Mouse (Mus musculus): ENCODE measurements at regions not wholly inside any gene's neighbourhood (a gene's known extent, or its start where the extent isn't known, plus 50 kb on each side); places are given as distances from the start of the nearest gene placed in this dataset.
"Not testable (repeated sequence)": the region's sequence is repeated elsewhere in the genome, so short reads cannot be mapped to it uniquely, and the experiment has no call there.

DNA sequence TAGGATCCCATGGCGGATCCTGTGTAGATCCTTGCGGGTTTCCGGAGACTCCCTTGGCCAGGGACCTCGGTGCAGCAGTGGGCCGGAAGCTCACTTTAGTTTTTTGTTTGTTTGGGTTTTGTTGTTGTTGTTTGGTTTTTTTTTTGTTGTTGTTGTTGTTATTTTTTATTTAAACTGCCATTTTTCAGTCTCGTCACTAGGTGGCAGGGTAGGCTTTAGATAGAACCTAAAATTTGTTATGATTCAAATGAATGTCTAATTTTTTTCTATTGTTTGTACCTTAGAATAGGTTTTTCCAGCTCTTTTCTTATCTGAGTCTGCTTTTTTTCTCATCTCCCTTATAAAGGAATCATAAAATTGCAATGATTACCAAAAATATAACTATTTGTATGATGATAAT is 834.4 kb upstream of the Tacstd2 start:
- no peak for DNase-seq (ENCODE audit: low spot score in 2 of 2)

DNA sequence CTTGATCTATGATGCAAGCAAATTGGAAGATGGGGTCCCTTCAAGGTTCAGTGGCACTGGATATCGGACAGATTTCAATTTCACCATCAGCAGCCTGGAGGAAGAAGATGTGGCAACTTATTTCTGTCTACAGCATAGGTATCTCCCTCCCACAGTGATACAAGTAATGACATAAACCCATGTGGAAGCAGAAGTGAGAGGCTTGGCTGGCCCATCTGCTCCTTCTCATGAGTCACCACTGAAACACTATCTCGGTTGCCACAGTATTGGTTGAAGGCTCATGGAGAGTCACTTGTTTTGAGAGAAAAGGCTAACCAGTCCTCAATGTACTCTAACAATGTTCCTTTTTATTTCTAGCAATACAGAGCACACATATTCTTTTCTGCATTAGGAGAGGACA is 804.2 kb upstream of the Tacstd2 start:
- no peak for DNase-seq (ENCODE audit: low spot score in 2 of 2)

DNA sequence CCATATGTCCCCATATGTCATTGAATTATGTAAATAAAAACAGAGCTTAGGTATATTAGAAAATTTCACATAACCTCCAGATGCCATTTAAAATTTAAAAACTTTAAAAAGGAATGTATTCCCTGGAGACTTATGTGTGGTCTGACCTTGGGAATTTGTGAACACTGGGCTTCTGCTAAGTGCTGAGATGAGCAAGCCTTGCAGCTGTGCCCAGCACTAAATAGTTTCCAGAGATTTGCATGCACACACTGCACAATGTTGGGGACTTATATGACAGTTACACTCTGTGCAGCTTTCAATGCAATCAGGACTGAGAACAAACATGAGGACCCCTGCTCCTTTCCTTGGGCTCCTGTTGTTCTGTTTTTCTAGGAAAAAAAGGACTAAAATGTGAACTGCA is 803.6 kb upstream of the Tacstd2 start:
- not testable (repeated sequence) for DNase-seq (ENCODE audit: low spot score in 2 of 2)

DNA sequence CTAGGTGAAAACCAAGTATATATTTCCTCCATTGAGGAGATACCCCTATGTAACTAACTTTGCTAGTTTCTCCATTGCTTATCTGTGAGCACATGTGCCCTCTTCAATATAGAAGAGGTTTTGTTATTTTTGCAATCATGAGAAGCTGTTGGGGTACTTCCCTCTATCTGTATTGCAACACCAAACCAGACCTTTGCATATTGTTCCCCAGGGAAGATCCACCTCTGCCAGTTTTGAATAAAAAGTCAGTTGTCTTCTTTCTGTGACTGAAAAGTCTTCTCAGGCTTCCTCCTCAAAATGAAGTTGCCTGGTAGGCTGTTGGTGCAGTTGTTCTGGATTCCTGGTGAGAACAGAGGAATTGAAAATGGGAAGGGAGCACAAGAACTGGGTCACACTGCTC is 775.8 kb upstream of the Tacstd2 start:
- DNase-seq (ENCODE audit: low spot score in 2 of 2) = no peak

DNA sequence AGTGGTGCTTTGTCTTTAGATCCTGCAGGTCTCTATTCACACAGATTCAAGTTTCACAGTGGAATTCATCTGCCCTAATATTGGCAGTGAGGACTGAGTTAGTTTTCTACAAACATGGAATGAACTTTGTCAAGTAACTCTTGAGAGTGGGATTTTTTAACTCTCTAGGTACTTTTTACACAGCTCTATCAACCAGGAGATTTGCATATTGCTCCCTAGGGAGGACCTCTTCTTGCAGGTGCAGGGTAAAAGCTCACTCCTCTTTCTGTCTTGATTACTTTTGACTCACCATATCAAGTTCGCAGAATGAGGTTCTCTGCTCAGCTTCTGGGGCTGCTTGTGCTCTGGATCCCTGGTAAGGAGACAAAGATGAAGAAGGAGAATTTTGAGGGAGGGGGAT is 766.5 kb upstream of the Tacstd2 start:
- no peak for DNase-seq (ENCODE audit: low spot score in 2 of 2)

DNA sequence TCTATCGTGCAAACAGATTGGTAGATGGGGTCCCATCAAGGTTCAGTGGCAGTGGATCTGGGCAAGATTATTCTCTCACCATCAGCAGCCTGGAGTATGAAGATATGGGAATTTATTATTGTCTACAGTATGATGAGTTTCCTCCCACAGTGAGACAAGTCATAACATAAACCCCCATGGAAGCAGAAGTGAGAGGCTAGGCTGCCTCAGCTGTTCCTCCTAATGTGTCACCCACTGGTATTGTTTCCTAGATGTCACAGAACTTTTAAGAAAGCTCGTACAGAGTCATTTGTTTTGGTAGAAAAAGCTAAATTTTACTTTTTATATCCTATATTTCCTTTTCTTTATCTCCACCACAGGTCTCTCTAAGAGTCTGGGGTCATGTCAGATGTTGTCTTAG is 721.1 kb upstream of the Tacstd2 start:
- DNase-seq (ENCODE audit: low spot score in 2 of 2) = no peak

DNA sequence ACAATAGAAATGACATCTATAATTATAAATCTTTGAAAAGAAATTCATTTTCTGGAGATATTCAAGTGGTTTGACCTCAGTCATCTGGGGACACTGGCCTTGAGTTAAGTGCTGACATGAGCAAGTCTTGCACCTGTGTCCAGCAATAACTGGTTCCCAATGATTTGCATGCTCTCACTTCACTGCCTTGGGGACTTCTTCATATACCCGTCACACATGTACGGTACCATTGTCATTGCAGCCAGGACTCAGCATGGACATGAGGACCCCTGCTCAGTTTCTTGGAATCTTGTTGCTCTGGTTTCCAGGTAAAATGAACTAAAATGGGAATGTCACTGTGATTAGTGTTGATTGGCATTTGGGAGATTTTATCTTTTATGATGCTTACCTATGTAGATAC is 720.6 kb upstream of the Tacstd2 start:
- no peak for DNase-seq (ENCODE audit: low spot score in 2 of 2)

DNA sequence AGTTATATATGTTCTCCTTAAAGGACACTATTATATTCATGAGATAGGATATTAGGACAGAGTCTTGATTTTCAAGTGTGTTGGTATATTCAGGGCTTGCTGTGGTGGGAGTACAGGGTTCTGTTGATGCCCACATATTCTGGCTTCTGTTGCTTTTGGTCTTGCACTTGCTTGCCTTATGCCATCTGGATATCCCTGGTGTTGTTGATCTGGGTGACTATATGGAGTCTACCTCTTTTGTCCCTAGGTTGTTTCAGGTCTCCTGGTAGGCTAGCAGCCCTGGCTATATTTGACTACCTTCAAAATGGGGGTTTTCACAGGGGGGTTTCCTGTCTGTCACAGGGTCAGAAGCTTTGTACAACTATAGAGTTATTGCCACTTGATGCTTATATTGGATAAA is 717.1 kb upstream of the Tacstd2 start:
- DNase-seq (ENCODE audit: low spot score in 2 of 2) = no peak

DNA sequence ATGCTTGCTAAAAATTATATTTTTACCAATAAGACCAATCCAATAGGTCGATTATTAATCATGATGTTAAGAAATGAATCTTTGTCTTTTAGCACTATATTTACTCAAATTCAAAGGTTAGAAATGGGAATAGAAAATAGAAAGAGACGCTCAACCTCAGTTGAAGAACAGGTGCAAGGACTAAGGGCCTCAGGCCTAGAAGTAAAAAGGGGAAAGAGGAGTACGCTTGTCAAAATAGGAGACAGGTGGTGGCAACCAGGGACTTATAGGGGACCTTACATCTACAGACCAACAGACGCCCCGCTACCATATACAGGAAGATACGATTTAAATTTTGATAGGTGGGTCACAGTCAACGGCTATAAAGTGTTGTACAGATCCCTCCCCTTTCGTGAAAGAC is 715.7 kb upstream of the Tacstd2 start:
- DNase-seq (ENCODE audit: low spot score in 2 of 2) = not testable (repeated sequence)

DNA sequence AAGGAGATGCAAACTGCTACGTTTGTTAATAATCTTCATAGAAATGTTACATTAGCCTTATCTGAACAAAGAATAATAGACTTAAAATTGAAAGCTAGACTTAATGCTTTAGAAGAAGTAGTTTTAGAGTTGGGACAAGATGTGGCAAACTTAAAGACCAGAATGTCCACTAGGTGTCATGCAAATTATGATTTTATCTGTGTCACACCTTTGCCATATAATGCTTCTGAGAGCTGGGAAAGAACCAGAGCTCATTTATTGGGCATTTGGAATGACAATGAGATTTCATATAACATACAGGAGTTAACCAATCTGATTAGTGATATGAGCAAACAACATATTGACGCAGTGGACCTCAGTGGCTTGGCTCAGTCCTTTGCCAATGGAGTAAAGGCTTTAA is 714.8 kb upstream of the Tacstd2 start:
- not testable (repeated sequence) for DNase-seq (ENCODE audit: low spot score in 2 of 2)

DNA sequence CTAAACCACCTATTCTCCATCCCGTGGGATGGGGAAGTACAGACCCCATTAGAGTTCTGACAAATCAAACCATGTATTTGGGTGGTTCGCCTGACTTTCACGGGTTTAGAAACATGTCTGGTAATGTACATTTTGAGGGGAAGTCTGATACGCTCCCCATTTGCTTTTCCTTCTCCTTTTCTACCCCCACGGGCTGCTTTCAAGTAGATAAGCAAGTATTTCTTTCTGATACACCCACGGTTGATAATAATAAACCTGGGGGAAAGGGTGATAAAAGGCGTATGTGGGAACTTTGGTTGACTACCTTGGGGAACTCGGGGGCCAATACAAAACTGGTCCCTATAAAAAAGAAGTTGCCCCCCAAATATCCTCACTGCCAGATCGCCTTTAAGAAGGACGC is 713.7 kb upstream of the Tacstd2 start:
- DNase-seq (ENCODE audit: low spot score in 2 of 2) = not testable (repeated sequence)

DNA sequence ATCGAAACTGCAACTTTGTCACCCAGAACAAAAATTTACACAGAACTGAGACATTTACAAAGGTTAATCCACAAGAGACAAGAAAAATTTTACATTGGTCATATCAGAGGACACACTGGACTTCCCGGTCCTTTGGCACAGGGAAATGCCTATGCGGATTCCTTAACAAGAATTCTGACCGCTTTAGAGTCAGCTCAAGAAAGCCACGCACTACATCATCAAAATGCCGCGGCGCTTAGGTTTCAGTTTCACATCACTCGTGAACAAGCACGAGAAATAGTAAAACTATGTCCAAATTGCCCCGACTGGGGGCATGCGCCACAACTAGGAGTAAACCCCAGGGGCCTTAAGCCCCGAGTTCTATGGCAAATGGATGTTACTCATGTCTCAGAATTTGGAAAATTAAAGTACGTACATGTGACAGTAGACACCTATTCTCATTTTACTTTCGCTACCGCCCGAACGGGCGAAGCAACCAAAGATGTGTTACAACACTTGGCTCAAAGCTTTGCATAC is 712.5 kb upstream of the Tacstd2 start:
- DNase-seq (ENCODE audit: low spot score in 2 of 2) = not testable (repeated sequence)

DNA sequence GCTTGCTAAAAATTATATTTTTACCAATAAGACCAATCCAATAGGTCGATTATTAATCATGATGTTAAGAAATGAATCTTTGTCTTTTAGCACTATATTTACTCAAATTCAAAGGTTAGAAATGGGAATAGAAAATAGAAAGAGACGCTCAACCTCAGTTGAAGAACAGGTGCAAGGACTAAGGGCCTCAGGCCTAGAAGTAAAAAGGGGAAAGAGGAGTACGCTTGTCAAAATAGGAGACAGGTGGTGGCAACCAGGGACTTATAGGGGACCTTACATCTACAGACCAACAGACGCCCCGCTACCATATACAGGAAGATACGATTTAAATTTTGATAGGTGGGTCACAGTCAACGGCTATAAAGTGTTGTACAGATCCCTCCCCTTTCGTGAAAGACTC is 707.2 kb upstream of the Tacstd2 start:
- DNase-seq (ENCODE audit: low spot score in 2 of 2) = not testable (repeated sequence)

DNA sequence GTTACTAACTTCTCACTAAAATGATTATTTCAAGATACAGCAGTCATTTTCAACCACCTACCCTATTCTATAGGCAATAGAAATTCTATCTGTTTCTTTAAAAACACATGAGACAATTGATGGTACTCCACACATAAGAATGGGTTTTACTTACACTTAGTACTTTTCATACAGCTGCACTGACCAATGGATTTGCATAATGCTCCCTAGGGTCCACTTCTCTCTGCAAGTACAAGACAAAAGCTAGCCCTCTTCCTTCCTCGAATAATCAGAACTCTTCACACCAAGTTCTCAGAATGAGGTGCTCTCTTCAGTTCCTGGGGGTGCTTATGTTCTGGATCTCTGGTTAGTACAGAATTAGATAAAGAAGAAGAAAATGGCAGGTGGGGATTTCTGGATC is 684.1 kb upstream of the Tacstd2 start:
- DNase-seq (ENCODE audit: low spot score in 2 of 2) = no peak

DNA sequence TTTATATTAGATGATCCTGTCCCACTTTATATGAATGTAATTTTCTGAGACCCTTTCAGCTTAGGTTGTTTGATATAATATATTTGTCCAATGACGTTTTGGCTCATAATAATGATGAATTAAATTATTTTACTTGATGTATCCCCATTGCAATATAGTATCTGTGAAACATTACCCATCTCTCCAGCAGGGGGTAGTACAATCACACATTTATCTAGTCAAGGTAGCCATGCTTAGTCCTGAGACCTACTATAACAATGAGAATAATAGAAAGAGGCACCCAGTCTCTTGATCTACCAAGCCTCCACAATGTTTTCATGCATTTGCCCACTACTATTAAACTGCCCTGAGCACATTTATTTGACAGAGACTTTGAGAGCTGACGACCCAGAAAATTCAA is 665.9 kb upstream of the Tacstd2 start:
- peak in 1 of 2 experiments; percentile 3 for DNase-seq (ENCODE audit: low spot score in 2 of 2)

DNA sequence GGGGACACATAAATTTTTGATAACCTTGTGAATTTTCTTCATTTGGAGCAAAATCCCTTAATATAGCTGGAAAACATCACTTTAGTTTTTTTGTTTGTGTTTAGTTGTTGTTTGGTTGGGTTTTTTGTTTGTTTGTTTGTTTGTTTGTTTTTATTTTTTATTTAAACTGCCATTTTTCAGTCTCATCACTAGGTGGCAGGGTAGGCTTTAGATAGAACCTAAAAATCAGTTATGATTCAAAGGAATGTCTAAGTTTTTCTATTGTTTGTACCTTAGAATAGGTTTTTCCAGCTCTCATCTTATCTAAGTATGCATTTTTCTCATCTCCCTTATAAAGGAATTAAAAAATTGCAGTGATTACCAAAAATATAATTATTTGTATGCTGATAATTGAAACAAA is 662.4 kb upstream of the Tacstd2 start:
- no peak for DNase-seq (ENCODE audit: low spot score in 2 of 2)

DNA sequence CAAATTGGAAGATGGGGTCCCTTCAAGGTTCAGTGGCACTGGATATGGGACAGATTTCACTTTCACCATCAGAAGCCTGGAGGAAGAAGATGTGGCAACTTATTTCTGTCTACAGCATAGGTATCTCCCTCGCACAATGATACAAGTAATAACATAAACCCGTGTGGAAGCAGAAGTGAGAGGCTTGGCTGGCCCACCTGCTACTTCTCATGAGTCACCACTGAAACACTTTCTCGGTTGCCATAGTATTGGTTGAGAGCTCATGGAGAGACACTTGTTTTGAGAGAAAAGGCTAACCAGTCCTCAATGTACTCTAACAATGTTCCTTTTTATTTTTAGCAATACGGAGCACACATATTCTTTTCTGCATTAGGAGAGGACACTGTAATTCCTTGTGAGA is 629.2 kb upstream of the Tacstd2 start:
- DNase-seq (ENCODE audit: low spot score in 2 of 2) = no peak

DNA sequence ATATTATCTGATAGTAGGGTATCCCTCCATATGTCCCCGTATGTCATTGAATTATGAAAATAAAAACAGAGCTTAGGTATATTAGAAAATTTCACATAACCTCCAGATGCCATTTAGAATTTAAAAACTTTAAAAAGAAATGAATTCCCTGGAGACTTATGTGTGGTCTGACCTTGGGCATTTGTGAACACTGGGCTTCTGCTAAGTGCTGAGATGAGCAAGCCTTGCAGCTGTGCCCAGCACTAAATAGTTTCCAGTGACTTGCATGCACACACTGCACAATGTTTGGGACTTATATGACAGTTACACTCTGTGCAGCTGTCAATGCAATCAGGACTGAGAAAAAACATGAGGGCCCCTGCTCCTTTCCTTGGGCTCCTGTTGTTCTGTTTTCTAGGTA is 628.5 kb upstream of the Tacstd2 start:
- DNase-seq (ENCODE audit: low spot score in 2 of 2) = not testable (repeated sequence)

DNA sequence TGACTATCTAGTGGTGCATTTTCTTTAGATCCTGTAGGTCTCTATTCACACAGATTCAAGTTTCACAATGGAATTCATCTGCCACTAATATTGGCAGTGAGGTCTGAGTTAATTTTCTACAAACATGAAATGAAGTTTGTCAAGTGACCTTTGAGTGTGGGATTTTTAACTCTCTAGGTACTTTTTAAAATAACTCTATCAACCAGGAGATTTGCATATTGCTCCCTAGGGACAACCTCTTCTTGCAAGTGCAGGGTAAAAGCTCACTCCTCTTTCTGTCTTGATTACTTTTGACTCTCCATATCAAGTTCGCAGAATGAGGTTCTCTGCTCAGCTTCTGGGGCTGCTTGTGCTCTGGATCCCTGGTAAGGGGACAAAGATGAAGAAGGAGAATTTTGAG is 616.0 kb upstream of the Tacstd2 start:
- no peak for DNase-seq (ENCODE audit: low spot score in 2 of 2)

DNA sequence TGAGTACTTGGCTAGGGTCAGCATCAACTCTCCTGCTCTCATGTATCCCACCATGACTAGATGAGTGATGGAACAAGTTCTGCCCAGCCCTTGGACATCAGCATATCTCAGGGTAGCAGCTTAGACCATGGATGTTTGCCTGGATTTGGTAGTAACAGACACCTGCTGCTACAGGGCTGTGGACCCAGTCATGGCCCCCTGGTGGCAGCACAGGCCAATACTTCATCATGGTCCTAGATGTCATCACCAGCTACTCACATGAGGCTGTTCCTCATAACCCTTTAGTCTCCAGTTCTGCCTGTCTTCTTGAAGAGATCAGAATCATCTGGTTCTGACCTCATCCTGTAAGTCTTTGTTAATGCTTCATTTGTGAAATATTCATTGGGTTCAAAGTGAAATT is 566.9 kb upstream of the Tacstd2 start:
- DNase-seq (ENCODE audit: low spot score in 2 of 2) = no peak
